Mouse (Mus musculus): Measurements from ENCODE around the gene Wbp1l.

DNA sequence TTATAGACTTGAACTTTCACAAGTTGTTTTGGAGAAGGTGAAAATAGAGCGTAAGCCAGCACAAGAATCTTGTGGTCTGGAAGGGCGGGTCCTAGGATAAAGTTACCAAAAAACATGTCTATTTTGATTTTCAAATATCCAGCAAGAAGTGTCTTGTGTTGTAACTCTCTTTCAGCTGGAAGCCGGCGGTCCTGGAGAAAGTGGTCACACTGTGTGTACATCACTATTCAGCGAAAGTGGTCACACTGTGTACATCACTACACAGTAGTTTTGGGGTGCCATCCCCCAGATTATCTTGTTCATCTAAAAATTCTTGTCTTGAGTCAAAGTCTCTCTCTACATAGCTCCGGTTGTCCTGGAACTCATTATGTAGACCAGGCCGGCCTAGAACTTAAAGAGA lies 9.3 kb downstream of the Wbp1l start:
- no peak for TF ChIP-seq CTCF (IDR thresholded peaks at IDR 0.05; ENCODE audit: borderline replicate concordance, extremely low read depth, insufficient read depth, insufficient read length)
- no peak for TF ChIP-seq POLR2A (IDR thresholded peaks at IDR 0.05; ENCODE audit: borderline replicate concordance, extremely low read depth, insufficient read depth, insufficient read length, poor library complexity, severe bottlenecking)
